Mouse (Mus musculus): ENCODE measurements around the gene Cygb. TPM values are rescaled to one million over a fixed set of nuclear protein-coding genes. Genes with fewer than 3 reads are reported as not detected.

Cygb gene
- polyA plus RNA-seq, 1 experiment from 2014 or later = 29.3 TPM

DNA sequence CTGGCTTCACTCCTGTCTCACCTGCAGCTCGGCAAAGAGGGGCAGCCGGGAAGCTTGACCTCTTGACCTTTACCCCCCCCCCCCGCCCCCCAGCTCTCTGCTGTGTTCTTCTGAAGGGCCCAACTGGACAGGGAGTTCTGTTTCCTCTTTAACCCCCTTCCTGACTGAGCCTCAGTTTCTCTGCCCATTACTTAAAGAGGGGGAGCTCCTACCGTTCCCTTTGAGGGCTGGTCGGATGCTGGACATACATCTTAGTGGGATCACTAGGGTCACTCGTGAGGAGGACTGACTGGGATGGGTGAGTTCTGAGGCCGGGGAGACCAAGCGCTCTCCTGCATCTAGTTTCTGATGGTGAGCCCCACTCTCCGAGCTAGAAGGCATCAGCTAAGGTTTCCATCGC, 879 bp downstream of the Cygb start, which contains the start of gene Prcd:
Gene Prcd (plus strand): TSS at position 301 of the 400 bp plus-strand sequence.
- Histone ChIP-seq H3K27ac (ENCODE audit: low read length) (no peak within 1 kb of the TSS), H3K9ac (ENCODE audit: low read depth, low read length) (peak within 1 kb of the TSS; percentile 78), H3K4me3 (ENCODE audit: low read depth, low read length) (peak within 1 kb of the TSS; percentile 59), H3K9me3 (replicated peaks; ENCODE audit: control insufficient read depth, low read length, poor library complexity, severe bottlenecking) (no peaks in the 10 kb centered on the region), H3K4me1 (ENCODE audit: control insufficient read depth, insufficient read depth, low read length) (peaks cover 23% of the 10 kb centered on the region), H3K27me3 (ENCODE audit: control insufficient read depth, insufficient read depth, low read depth, low read length) (no peaks in the 10 kb centered on the region), H3K36me3 (ENCODE audit: control insufficient read depth, insufficient read depth, low read length) (no peaks in the 10 kb centered on the region), H3K4me2 (ENCODE audit: low read length) (peak within 1 kb of the TSS; percentile 80)
- ATAC-seq = no peak
- 4% methylated on average over 9 of the region's 10 CpGs for WGBS

DNA sequence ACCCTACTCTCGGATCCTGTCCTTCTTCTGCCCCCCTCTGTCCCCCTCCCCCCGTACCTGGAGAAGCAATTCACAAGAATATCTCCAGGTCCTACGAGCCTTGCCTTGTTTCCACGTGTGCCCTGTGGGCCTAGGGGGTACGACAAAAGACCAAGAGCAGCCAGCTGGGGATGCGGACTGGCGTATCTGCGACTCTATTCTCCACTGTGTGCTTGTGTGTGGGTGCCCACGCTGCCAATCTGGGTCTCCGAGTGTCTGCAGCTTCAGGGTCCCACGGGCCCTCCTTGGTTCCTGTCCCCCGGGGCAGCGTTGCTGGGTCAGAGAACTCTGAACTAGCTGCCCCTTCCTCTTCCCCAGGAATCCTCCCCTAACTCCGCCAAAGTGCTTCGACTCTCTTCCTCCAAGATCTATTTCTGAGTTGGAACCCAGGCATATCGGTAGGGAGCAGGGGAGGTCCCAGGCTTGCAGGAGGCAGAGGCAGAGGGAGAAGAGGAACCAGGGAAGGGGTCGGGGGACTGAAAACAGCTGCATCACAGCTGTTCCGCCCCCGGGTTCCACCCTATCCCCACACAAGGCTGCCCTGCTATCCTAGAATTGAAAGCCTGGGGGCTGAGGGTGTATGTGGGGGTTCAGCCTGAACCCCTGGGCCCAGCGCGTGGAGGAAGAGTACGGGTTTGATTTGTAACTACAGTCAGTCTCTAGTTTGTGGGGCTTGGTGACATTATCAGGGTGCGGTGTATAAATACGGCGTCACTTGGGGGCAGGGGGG, 1.6 kb downstream of the Cygb start:
- Histone ChIP-seq H3K36me3 (ENCODE audit: control insufficient read depth, insufficient read depth, low read length) (no peaks in the 10 kb centered on the region), H3K4me1 (ENCODE audit: control insufficient read depth, insufficient read depth, low read length) (peaks cover 18% of the 10 kb centered on the region), H3K27me3 (ENCODE audit: control insufficient read depth, insufficient read depth, low read depth, low read length) (no peaks in the 10 kb centered on the region), H3K4me2 (ENCODE audit: low read length) (peak overlapping the region; percentile 80), H3K9ac (ENCODE audit: low read depth, low read length) (peak overlapping the region; percentile 78), H3K9me3 (replicated peaks; ENCODE audit: control insufficient read depth, low read length, poor library complexity, severe bottlenecking) (no peaks in the 10 kb centered on the region), H3K4me3 (ENCODE audit: low read depth, low read length) (peak overlapping the region; percentile 59), H3K27ac (ENCODE audit: low read length) (no peak overlapping the region)
- 64% methylated on average over 25 of the region's 25 CpGs for WGBS
- no peak for ATAC-seq

- Histone ChIP-seq H3K4me2 (ENCODE audit: low read length) (no peak overlapping the region), H3K36me3 (ENCODE audit: control insufficient read depth, insufficient read depth, low read length) (no peaks in the 10 kb centered on the region), H3K4me1 (ENCODE audit: control insufficient read depth, insufficient read depth, low read length) (peaks cover 15% of the 10 kb centered on the region), H3K27me3 (ENCODE audit: control insufficient read depth, insufficient read depth, low read depth, low read length) (no peaks in the 10 kb centered on the region), H3K9me3 (replicated peaks; ENCODE audit: control insufficient read depth, low read length, poor library complexity, severe bottlenecking) (no peaks in the 10 kb centered on the region), H3K4me3 (ENCODE audit: low read depth, low read length) (no peak overlapping the region), H3K27ac (ENCODE audit: low read length) (no peak overlapping the region), H3K9ac (ENCODE audit: low read depth, low read length) (no peak overlapping the region)
- 88% methylated on average over 8 of the region's 8 CpGs for WGBS
- no peak for ATAC-seq
Measured at GRCm38 (mm10) chr11:116651339-116651738, 2.8 kb downstream of the Cygb start.

- H3K4me1 ChIP-seq (ENCODE audit: control insufficient read depth, insufficient read depth, low read length) = peaks cover 14% of the 10 kb centered on the region
- no peaks in the 10 kb centered on the region for H3K9me3 ChIP-seq (replicated peaks; ENCODE audit: control insufficient read depth, low read length, poor library complexity, severe bottlenecking)
- H3K27ac ChIP-seq (ENCODE audit: low read length) = no peak overlapping the region
- no peak overlapping the region for H3K4me3 ChIP-seq (ENCODE audit: low read depth, low read length)
- H3K36me3 ChIP-seq (ENCODE audit: control insufficient read depth, insufficient read depth, low read length) = no peaks in the 10 kb centered on the region
- H3K9ac ChIP-seq (ENCODE audit: low read depth, low read length) = no peak overlapping the region
- H3K4me2 ChIP-seq (ENCODE audit: low read length) = no peak overlapping the region
- no peaks in the 10 kb centered on the region for H3K27me3 ChIP-seq (ENCODE audit: control insufficient read depth, insufficient read depth, low read depth, low read length)
- no peak for ATAC-seq
- WGBS = 77% methylated on average over 8 of the region's 8 CpGs
Measured at GRCm38 (mm10) chr11:116650811-116651210, 3.3 kb downstream of the Cygb start.

DNA sequence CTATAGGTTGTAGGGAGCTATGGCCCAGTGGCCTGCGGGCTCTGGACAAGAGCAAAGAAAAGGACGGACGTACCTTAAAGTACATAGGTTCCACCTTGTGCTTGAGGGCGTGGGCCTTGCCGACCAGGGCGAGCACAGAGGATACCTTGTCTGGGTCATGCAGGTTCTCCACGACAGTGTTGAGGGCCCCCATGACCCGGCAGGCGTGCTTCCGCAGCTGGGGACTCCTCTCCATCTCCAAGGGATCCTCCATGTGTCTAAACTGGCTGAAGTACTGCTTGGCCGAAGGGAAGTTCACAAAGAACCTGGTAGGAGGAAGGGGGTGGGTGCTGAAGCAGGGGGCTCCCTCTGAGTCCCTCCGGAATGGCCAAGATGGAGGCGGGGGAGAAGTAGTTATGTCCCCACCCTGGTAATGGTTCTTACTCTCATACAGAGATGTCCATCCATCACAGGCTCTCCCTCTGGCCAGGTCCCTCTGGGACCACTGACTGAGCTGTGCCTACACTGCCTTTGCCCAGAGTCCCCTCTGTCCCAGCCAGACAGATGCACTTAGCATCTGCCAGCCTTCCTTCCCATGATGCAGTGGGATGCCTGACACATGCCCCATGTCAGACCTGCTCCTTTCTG, 4.3 kb downstream of the Cygb start:
- WGBS = 89% methylated on average over 13 of the region's 13 CpGs
- Histone ChIP-seq H3K4me3 (ENCODE audit: low read depth, low read length) (no peak overlapping the region), H3K9me3 (replicated peaks; ENCODE audit: control insufficient read depth, low read length, poor library complexity, severe bottlenecking) (no peaks in the 10 kb centered on the region), H3K27ac (ENCODE audit: low read length) (no peak overlapping the region), H3K4me1 (ENCODE audit: control insufficient read depth, insufficient read depth, low read length) (peaks cover 14% of the 10 kb centered on the region), H3K4me2 (ENCODE audit: low read length) (no peak overlapping the region), H3K27me3 (ENCODE audit: control insufficient read depth, insufficient read depth, low read depth, low read length) (no peaks in the 10 kb centered on the region), H3K9ac (ENCODE audit: low read depth, low read length) (no peak overlapping the region), H3K36me3 (ENCODE audit: control insufficient read depth, insufficient read depth, low read length) (no peaks in the 10 kb centered on the region)
- no peak for ATAC-seq

GRCm38 (mm10) chr11:116648976-116649375, 5.1 kb downstream of the Cygb start:
- no peak overlapping the region for H3K4me3 ChIP-seq (ENCODE audit: low read depth, low read length)
- ATAC-seq = no peak
- H3K27ac ChIP-seq (ENCODE audit: low read length) = no peak overlapping the region
- H3K36me3 ChIP-seq (ENCODE audit: control insufficient read depth, insufficient read depth, low read length) = no peaks in the 10 kb centered on the region
- no peaks in the 10 kb centered on the region for H3K27me3 ChIP-seq (ENCODE audit: control insufficient read depth, insufficient read depth, low read depth, low read length)
- peaks cover 14% of the 10 kb centered on the region for H3K4me1 ChIP-seq (ENCODE audit: control insufficient read depth, insufficient read depth, low read length)
- no peak overlapping the region for H3K9ac ChIP-seq (ENCODE audit: low read depth, low read length)
- H3K9me3 ChIP-seq (replicated peaks; ENCODE audit: control insufficient read depth, low read length, poor library complexity, severe bottlenecking) = no peaks in the 10 kb centered on the region
- WGBS = 69% methylated on average over 10 of the region's 10 CpGs
- H3K4me2 ChIP-seq (ENCODE audit: low read length) = no peak overlapping the region

DNA sequence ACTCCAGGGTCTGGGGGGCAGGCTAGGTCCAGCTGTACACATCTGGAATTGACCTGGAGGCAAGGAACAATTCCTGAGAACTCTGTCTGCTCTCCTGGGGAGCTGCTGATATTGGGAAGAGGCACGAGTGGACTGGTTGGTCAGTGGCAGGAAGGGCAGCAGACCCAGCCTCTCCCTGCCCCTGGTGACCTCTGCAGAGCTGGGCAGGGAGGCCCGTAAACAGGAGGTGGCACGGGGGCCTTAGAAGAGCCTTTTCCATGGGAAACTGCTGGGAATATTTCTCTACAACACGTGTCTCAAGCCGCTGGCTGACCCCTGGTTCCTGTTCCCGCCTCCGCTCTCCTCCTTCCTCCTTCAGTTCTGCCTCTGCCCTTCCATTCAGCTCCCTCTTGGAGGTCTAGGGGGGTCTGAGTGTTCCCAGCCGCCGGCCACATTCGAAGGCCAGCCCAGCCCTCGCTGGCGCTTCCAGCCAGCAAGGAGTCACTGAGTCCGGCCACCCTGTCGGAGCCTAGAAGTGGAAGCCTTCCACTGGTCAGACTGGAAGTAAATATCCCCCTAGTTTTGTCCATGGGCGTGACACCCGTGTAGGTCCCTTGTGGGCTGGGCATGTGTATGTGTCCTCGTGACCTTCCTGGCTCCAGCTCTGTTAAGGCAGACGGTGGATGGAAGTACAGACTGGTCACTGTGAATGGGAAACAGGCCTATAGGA, 5.7 kb downstream of the Cygb start:
- WGBS = 63% methylated on average over 18 of the region's 18 CpGs

GRCm38 (mm10) chr11:116647340-116647991, 6.6 kb downstream of the Cygb start:
- Histone ChIP-seq H3K27me3 (ENCODE audit: control insufficient read depth, insufficient read depth, low read depth, low read length) (no peaks in the 10 kb centered on the region), H3K9me3 (replicated peaks; ENCODE audit: control insufficient read depth, low read length, poor library complexity, severe bottlenecking) (no peaks in the 10 kb centered on the region), H3K9ac (ENCODE audit: low read depth, low read length) (no peak overlapping the region), H3K4me2 (ENCODE audit: low read length) (no peak overlapping the region), H3K4me3 (ENCODE audit: low read depth, low read length) (no peak overlapping the region), H3K4me1 (ENCODE audit: control insufficient read depth, insufficient read depth, low read length) (peaks cover 14% of the 10 kb centered on the region), H3K27ac (ENCODE audit: low read length) (no peak overlapping the region), H3K36me3 (ENCODE audit: control insufficient read depth, insufficient read depth, low read length) (no peaks in the 10 kb centered on the region)
- ATAC-seq = no peak
- WGBS = 61% methylated on average over 10 of the region's 11 CpGs

More for the DNA sequence above, 5.7 kb downstream of the Cygb start:
- no peak overlapping the region for H3K4me3 ChIP-seq (ENCODE audit: low read depth, low read length)
- H3K36me3 ChIP-seq (ENCODE audit: control insufficient read depth, insufficient read depth, low read length) = no peaks in the 10 kb centered on the region
- H3K27me3 ChIP-seq (ENCODE audit: control insufficient read depth, insufficient read depth, low read depth, low read length) = no peaks in the 10 kb centered on the region
- no peak overlapping the region for H3K27ac ChIP-seq (ENCODE audit: low read length)
- H3K9ac ChIP-seq (ENCODE audit: low read depth, low read length) = no peak overlapping the region
- ATAC-seq = no peak
- no peak overlapping the region for H3K4me2 ChIP-seq (ENCODE audit: low read length)
- H3K9me3 ChIP-seq (replicated peaks; ENCODE audit: control insufficient read depth, low read length, poor library complexity, severe bottlenecking) = no peaks in the 10 kb centered on the region
- peaks cover 19% of the 10 kb centered on the region for H3K4me1 ChIP-seq (ENCODE audit: control insufficient read depth, insufficient read depth, low read length)

Data from midbrain, embryonic 16.5 days (tissue).